Mouse (Mus musculus): ENCODE measurements around the gene Dctpp1. TPM values are rescaled to one million over a fixed set of nuclear protein-coding genes. Genes with fewer than 3 reads are reported as not detected.
"Not testable (repeated sequence)": the region's sequence is repeated elsewhere in the genome, so short reads cannot be mapped to it uniquely, and the experiment has no call there.

Gene Dctpp1
- polyA plus RNA-seq, 1 experiment from 2014 or later: 176 TPM

GRCm38 (mm10) chr7:127262218-127262961 is 1.9 kb upstream of the Dctpp1 start:
- H3K36me3 ChIP-seq: peaks cover 8% of the 10 kb centered on the region; the same call in 1 of the 2 replicates
- no peak overlapping the region for H3K4me3 ChIP-seq
- H3K9ac ChIP-seq: 0 out of 2 replicates have a peak overlapping the region, but pooled peaks have one; percentile 15
- no peaks in the 10 kb centered on the region for H3K9me3 ChIP-seq
- WGBS: 85% methylated on average over 10 of the region's 10 CpGs
- H3K4me1 ChIP-seq: peaks cover 22% of the 10 kb centered on the region
- H3K27me3 ChIP-seq: no peaks in the 10 kb centered on the region
- H3K4me2 ChIP-seq (replicated peaks): no peak overlapping the region
- ATAC-seq (ENCODE audit: low FRiP score, low read depth): no peak
- H3K27ac ChIP-seq: no peak overlapping the region

- peak overlapping the region; percentile 88 for H3K4me2 ChIP-seq (replicated peaks)
- H3K9me3 ChIP-seq: no peaks in the 10 kb centered on the region
- ATAC-seq (ENCODE audit: low FRiP score, low read depth): no peak
- WGBS: 77% methylated on average over 8 of the region's 8 CpGs
- no peaks in the 10 kb centered on the region for H3K27me3 ChIP-seq
- H3K27ac ChIP-seq: no peak overlapping the region
- peaks cover 30% of the 10 kb centered on the region for H3K4me1 ChIP-seq
- peak overlapping the region; percentile 66 for H3K4me3 ChIP-seq
- H3K9ac ChIP-seq: peak overlapping the region; percentile 76
- H3K36me3 ChIP-seq: peaks cover 21% of the 10 kb centered on the region
These were observed 1.2 kb downstream of the Dctpp1 start for GRCm38 (mm10) chr7:127259186-127259905.

GRCm38 (mm10) chr7:127256518-127256917 is 4.0 kb downstream of the Dctpp1 start:
- 83% methylated on average over 5 of the region's 5 CpGs for WGBS
- H3K27me3 ChIP-seq: no peaks in the 10 kb centered on the region
- no peak for ATAC-seq (ENCODE audit: low FRiP score, low read depth)
- no peak overlapping the region for H3K9ac ChIP-seq
- H3K4me2 ChIP-seq (replicated peaks): no peak overlapping the region
- H3K36me3 ChIP-seq: peaks cover 33% of the 10 kb centered on the region
- no peak overlapping the region for H3K27ac ChIP-seq
- H3K4me1 ChIP-seq: peaks cover 34% of the 10 kb centered on the region
- no peak overlapping the region for H3K4me3 ChIP-seq
- no peaks in the 10 kb centered on the region for H3K9me3 ChIP-seq

- Histone ChIP-seq H3K4me1 (peaks cover 29% of the 10 kb centered on the region), H3K9ac (no peak overlapping the region), H3K4me3 (no peak overlapping the region), H3K36me3 (peaks cover 37% of the 10 kb centered on the region), H3K4me2 (replicated peaks) (no peak overlapping the region), H3K27me3 (no peaks in the 10 kb centered on the region), H3K27ac (no peak overlapping the region), H3K9me3 (no peaks in the 10 kb centered on the region)
- no peak for ATAC-seq (ENCODE audit: low FRiP score, low read depth)
- WGBS: 78% methylated on average over 2 of the region's 2 CpGs
These were observed 4.5 kb downstream of the Dctpp1 start for GRCm38 (mm10) chr7:127255965-127256364.

GRCm38 (mm10) chr7:127255008-127255407 is 5.5 kb downstream of the Dctpp1 start:
- Histone ChIP-seq H3K4me2 (replicated peaks) (peak overlapping the region; percentile 78), H3K27ac (peak overlapping the region; percentile 84; the same call in 1 of the 2 replicates), H3K27me3 (no peaks in the 10 kb centered on the region), H3K9ac (peak overlapping the region; percentile 76), H3K4me3 (peak overlapping the region; percentile 58), H3K36me3 (peaks cover 39% of the 10 kb centered on the region), H3K9me3 (no peaks in the 10 kb centered on the region), H3K4me1 (peaks cover 26% of the 10 kb centered on the region)
- 11% methylated on average over 4 of the region's 4 CpGs for WGBS
- ATAC-seq (ENCODE audit: low FRiP score, low read depth): no peak

- WGBS: under 1% methylated on average over 136 of the region's 136 CpGs
- no peaks in the 10 kb centered on the region for H3K27me3 ChIP-seq
- ATAC-seq (ENCODE audit: low FRiP score, low read depth): peak; percentile 93
- peak overlapping the region; percentile 84 for H3K27ac ChIP-seq
- H3K4me3 ChIP-seq: peak overlapping the region; percentile 58
- H3K4me2 ChIP-seq (replicated peaks): peak overlapping the region; percentile 78
- H3K9ac ChIP-seq: peak overlapping the region; percentile 76
- no peaks in the 10 kb centered on the region for H3K9me3 ChIP-seq
- H3K36me3 ChIP-seq: peaks cover 48% of the 10 kb centered on the region
- H3K4me1 ChIP-seq: peaks cover 17% of the 10 kb centered on the region
These were observed 6.4 kb downstream of the Dctpp1 start for GRCm38 (mm10) chr7:127253821-127254769.

GRCm38 (mm10) chr7:127253341-127253740 is 7.2 kb downstream of the Dctpp1 start:
- peak overlapping the region; percentile 58 for H3K4me3 ChIP-seq
- H3K36me3 ChIP-seq: peaks cover 50% of the 10 kb centered on the region
- H3K9ac ChIP-seq: peak overlapping the region; percentile 72
- H3K27me3 ChIP-seq: no peaks in the 10 kb centered on the region
- ATAC-seq (ENCODE audit: low FRiP score, low read depth): 0 out of 2 replicates have a peak, but pooled peaks have one; percentile 1
- 72% methylated on average over 6 of the region's 6 CpGs for WGBS
- 0 out of 2 replicates have a peak overlapping the region, but pooled peaks have one; percentile 73 for H3K27ac ChIP-seq
- H3K4me1 ChIP-seq: peaks cover 12% of the 10 kb centered on the region
- H3K4me2 ChIP-seq (replicated peaks): peak overlapping the region; percentile 78
- no peaks in the 10 kb centered on the region for H3K9me3 ChIP-seq

GRCm38 (mm10) chr7:127252414-127252813 is 8.1 kb downstream of the Dctpp1 start:
- H3K27ac ChIP-seq: no peak overlapping the region; the same call in 1 of the 2 replicates
- H3K4me3 ChIP-seq: no peak overlapping the region
- H3K27me3 ChIP-seq: no peaks in the 10 kb centered on the region
- H3K4me1 ChIP-seq: peaks cover 12% of the 10 kb centered on the region
- H3K9ac ChIP-seq: no peak overlapping the region
- no peaks in the 10 kb centered on the region for H3K9me3 ChIP-seq
- no peak overlapping the region for H3K4me2 ChIP-seq (replicated peaks)
- peaks cover 50% of the 10 kb centered on the region for H3K36me3 ChIP-seq
- ATAC-seq (ENCODE audit: low FRiP score, low read depth): no peak
- WGBS: 93% methylated on average over 2 of the region's 2 CpGs

- H3K4me1 ChIP-seq: peaks cover 26% of the 10 kb centered on the region
- not testable (repeated sequence) for H3K4me3 ChIP-seq; H3K9ac ChIP-seq; H3K9me3 ChIP-seq; H3K27me3 ChIP-seq; ATAC-seq (ENCODE audit: low FRiP score, low read depth); H3K27ac ChIP-seq; H3K4me2 ChIP-seq (replicated peaks)
- peaks cover 55% of the 10 kb centered on the region for H3K36me3 ChIP-seq
- WGBS: 92% methylated on average over 8 of the region's 8 CpGs
These were observed 10.0 kb downstream of the Dctpp1 start for GRCm38 (mm10) chr7:127250511-127250910.

- Histone ChIP-seq H3K9ac (peak overlapping the region; percentile 97), H3K4me2 (replicated peaks) (peak overlapping the region; percentile 79), H3K36me3 (peaks cover 38% of the 10 kb centered on the region), H3K27me3 (no peaks in the 10 kb centered on the region), H3K4me3 (peak overlapping the region; percentile 92), H3K27ac (peak overlapping the region; percentile 93), H3K9me3 (peaks cover 2% of the 10 kb centered on the region; the same call in 1 of the 2 replicates), H3K4me1 (peaks cover 27% of the 10 kb centered on the region)
- ATAC-seq (ENCODE audit: low FRiP score, low read depth): peak; percentile 78
- WGBS: 10% methylated on average over 30 of the region's 33 CpGs
These were observed 15.6 kb downstream of the Dctpp1 start for GRCm38 (mm10) chr7:127244658-127245510.
